Mouse (Mus musculus) naive thymus-derived CD4-positive, alpha-beta T cell, adult 2 months (primary cell): ENCODE results near the gene Arhgef11.
A peak's percentile ranks its signal among the peaks of the same experiment; 100 is the strongest.

ENCODE experiments used
- DNase-seq: peaks from one replicate; pipeline ENCODE4 v3.0.0-alpha.2; 2011; ENCODE audit warnings: low read depth

Gene Arhgef11

DNA sequence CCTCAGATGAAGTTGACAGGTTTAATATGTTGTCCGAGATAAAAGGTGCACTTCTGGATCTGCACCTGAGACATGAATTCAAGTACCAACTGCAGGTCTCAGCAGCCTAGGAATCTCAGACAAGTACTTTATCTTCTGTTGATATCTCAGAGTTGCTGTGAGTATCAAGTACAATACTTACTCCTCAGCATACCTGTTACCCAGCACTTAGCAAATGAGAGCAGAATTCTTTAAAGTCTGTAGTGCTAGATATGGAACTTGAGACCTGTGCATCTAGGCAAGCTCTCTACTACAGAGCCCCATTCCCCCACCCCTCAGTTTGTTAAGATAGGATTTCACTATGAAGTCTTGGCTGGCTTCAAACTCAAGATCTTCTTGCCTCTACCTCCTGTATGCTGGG lies 43.9 kb downstream of the Arhgef11 start:
- no peak for DNase-seq

GRCm38 (mm10) chr3:87718525-87718924 lies 101.2 kb downstream of the Arhgef11 start:
- no peak for DNase-seq

DNA sequence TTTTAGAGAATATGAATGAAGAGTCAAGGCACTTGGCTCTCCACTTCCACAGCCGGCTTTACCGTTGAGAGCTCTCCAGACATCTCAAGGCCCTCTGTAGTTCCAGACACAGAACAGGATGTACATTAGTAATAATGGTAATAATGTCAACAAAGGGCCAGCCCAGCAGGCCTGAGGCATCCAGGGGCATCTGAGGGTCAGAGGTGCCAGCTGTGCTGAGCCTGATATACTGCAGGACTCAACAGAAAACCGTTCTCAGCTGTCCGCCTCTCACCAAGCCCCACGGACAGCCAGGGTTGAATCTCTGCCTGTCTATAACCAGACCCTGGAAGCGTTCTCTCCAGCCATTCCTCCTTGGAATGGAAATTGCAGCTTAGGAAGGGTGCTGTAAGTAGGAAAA lies 107.2 kb downstream of the Arhgef11 start:
- no peak for DNase-seq

DNA sequence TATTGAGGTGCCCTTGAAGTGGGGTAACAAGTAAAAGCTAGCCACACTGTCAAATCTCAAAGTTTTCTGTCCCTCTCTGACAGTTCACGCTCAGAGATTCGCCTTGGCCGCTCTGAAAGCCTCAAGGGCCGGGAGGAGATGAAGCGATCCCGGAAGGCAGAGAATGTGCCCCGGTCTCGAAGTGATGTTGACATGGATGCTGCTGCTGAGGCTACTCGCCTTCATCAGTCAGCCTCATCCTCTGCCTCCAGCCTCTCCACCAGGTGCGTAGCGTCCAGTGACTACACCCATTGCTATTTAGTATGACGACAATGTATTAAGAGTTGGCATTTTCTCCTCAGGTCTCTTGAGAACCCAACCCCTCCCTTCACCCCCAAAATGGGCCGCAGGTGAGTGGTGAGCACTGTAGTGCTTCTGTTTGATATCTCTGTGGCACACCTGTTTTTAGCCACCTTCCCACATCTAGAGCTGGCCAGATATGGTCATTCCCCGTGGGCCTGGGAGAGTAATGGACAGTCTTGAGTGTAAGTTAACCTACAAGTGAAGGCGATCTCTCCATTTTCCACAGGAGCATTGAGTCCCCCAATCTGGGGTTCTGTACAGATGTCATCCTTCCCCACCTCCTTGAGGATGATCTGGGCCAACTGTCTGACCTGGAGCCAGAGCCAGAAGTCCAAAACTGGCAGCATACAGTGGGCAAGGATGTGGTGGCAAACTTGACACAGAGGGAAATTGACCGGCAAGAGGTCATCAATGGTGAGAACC lies 108.2 kb downstream of the Arhgef11 start:
- no peak for DNase-seq

- DNase-seq: no peak
Observed at GRCm38 (mm10) chr3:87726191-87726590, 108.8 kb downstream of the Arhgef11 start.

DNA sequence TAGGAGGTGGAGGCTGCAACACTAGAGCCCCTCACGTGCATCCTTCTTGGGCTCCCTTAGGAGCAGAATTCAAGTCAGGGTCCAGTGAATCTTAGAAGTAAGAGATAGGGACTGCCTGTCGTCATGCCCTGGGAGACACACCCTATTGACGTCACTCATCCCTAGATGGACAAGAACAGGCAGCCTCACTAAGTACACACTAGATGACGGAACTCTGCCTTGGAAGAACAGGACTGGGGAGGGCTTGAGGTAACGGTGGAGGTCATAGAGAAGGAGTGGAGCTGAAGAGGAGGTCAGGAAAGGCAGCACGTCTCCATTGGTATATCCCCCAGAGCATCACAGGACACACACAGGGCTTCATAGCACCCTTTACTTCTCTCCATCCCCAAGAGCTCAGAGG lies 111.3 kb downstream of the Arhgef11 start:
- no peak for DNase-seq

GRCm38 (mm10) chr3:87733098-87733497 lies 115.7 kb downstream of the Arhgef11 start:
- no peak for DNase-seq

- no peak for DNase-seq
Observed at GRCm38 (mm10) chr3:87733984-87734761, 116.8 kb downstream of the Arhgef11 start.

GRCm38 (mm10) chr3:87735335-87735734 lies 118.0 kb downstream of the Arhgef11 start:
- DNase-seq: no peak

GRCm38 (mm10) chr3:87738906-87739305 lies 121.5 kb downstream of the Arhgef11 start:
- no peak for DNase-seq

DNA sequence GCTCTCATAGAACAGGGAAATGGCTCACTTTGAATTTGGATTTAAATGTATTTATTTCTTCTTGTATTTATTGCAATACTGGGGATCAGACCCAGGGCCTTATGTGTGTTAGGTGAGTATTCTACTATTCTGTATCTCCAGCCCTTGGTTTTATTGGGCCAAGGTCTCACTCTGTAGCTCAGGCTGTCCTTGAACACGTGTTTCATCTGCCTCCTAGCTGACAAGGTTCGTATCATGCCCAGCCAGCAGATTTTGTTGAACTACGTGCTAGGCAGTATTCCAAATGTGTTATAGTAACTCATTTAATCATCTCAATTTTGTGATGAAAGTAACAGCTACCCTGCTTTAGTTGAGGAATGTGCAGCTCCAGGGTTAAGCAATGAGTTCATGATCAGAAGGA lies 124.7 kb downstream of the Arhgef11 start:
- no peak for DNase-seq

- DNase-seq: peak; percentile 52
Observed at GRCm38 (mm10) chr3:87742735-87743134, 125.4 kb downstream of the Arhgef11 start.

- DNase-seq: peak; percentile 44
Observed at GRCm38 (mm10) chr3:87743927-87744326, 126.6 kb downstream of the Arhgef11 start.

GRCm38 (mm10) chr3:87745036-87745659 lies 127.8 kb downstream of the Arhgef11 start:
- DNase-seq: no peak

GRCm38 (mm10) chr3:87748431-87748830 lies 131.1 kb downstream of the Arhgef11 start, which contains the start of gene Lrrc71:
Gene Lrrc71 (minus strand): TSS chr3:87748625.
- no peak for DNase-seq

DNA sequence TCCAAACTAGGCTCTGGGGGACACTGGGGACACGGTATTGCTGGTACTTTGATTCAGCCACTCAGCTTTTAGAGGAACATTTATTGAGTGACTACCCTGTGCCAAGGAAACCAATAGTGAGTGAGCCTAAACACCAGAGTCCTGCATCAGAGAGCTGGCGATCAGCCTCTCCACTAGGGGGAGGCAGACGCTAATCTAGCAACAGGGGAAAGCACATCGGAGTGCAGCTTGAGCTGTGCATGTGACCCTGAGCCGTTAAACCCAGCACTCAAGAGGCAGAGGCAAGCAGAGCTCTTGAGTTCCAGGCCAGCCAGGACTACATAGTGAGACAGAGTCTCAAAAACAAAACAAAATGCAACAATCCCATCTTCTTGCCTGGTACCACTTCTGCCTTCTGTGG lies 131.7 kb downstream of the Arhgef11 start:
- DNase-seq: peak; percentile 74

DNA sequence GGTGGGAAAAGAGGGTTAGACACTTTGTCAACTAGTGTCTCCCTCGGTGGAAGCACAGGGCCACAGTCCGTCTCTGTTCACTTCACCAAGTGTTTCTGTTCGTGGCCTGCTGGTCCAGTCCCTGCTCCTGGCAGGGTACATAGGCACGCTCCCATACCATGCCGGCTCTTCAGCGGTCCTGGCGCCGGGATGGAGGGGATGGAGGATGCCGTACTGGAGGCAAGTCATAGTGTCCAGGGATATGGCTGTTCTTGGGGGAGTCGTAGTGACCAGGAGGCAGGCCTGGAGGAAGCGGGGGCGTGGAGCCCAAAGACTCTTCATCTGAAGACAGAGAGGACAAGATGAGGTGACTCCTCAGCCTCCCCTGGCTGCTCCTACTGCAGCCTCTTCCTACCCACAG lies 132.6 kb downstream of the Arhgef11 start:
- DNase-seq: no peak

GRCm38 (mm10) chr3:87752567-87752966 lies 135.2 kb downstream of the Arhgef11 start:
- no peak for DNase-seq

DNA sequence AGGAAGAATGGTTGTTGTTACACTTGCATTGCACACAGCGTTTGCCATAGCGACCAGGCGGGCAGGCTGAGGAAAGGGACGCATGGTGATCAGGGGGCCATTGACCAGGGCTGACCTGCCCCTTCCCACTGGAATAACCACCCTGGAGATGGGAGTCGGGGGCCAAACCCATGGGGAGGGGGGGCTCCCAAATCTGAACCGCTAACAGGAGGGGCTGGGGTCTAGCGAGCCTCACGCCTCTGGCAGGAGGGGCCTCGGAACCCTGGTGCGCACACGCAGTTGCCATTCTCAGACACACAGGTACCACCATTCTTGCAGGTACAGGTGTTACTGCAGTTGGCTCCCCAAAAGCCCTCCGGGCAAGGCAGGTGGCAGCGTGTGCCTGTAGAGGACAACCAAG lies 136.5 kb downstream of the Arhgef11 start:
- no peak for DNase-seq

DNA sequence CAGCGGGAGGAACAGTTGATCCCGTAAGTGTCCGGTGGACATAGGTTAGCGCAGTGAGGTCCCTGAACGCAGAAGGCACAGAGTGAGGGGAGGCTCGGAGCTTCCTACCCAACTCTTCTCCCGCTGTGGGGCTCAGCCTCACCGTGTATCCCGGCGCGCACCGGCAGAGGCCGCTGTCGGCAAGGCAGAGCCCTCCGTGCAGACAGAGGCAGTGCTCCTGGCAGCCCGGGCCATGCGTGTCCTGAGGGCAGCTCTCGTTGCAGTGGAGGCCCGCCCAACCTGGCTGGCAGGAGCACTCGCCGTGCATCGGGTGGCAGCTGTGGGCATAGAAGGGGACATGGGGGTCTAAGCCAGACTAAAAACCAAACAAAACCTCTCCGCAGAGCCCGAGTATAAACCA lies 138.6 kb downstream of the Arhgef11 start:
- DNase-seq: peak; percentile 84

GRCm38 (mm10) chr3:87756488-87756887 lies 139.1 kb downstream of the Arhgef11 start:
- DNase-seq: no peak

- no peak for DNase-seq
Observed at GRCm38 (mm10) chr3:87758641-87759040, 141.3 kb downstream of the Arhgef11 start.
